Mouse (Mus musculus) ES-E14 (cell line): ENCODE data around the gene Hist1h3c. TPM values are rescaled to one million over a fixed set of nuclear protein-coding genes. Genes with fewer than 3 reads are reported as not detected.

Experiments used
- DNase-seq: peaks from one replicate; pipeline ENCODE4 v3.0.0-alpha.2; 2013; ENCODE audit warnings: low read depth, low spot score
- H3K27ac ChIP-seq: 2 replicates; pipeline ENCODE4 v1.5.1; 2012; ENCODE audit warnings: low read depth, mild to moderate bottlenecking, low read length, moderate library complexity, mixed read lengths; ENCODE audit not compliant: poor library complexity, insufficient read depth, severe bottlenecking
- H3K36me3 ChIP-seq: 2 replicates; pipeline ENCODE4 v1.6.1; 2012; ENCODE audit warnings: mild to moderate bottlenecking, low read length, moderate library complexity, mixed read lengths; ENCODE audit not compliant: control insufficient read depth, poor library complexity, insufficient read depth, severe bottlenecking
- H3K4me1 ChIP-seq, 2 experiments: fragments of 150-350 bp in 1 of 2; sonication (generic) in 1 of 2; 2 replicates each; pipeline ENCODE4 v1.6.1; 2012; ENCODE audit warnings: low read length in 2 of 2, mild to moderate bottlenecking in 1 of 2, mixed read lengths in 1 of 2; ENCODE audit not compliant: control insufficient read depth in 2 of 2, insufficient read depth in 2 of 2, poor library complexity in 1 of 2
- H3K4me3 ChIP-seq, 2 experiments: fragments of 150-350 bp in 1 of 2; sonication (generic) in 1 of 2; 2 replicates each; pipeline ENCODE4 v1.5.1; 2012; ENCODE audit warnings: low read length in 2 of 2, low read depth in 1 of 2, mild to moderate bottlenecking in 1 of 2, mixed read lengths in 1 of 2; ENCODE audit not compliant: insufficient read depth in 1 of 2, poor library complexity in 1 of 2, severe bottlenecking in 1 of 2
- H3K9ac ChIP-seq: 2 replicates; pipeline ENCODE4 v1.6.1; 2012; ENCODE audit warnings: low read depth, mild to moderate bottlenecking, low read length, mixed read lengths; ENCODE audit not compliant: poor library complexity, insufficient read depth, severe bottlenecking
- H3K9me3 ChIP-seq: fragments of 150-350 bp; sonication (generic); 2 replicates; pipeline ENCODE4 v1.6.1; 2012; ENCODE audit warnings: low read depth, mild to moderate bottlenecking, low read length; ENCODE audit not compliant: control insufficient read depth, insufficient read depth
- CHD2 ChIP-seq: IDR thresholded peaks from 2 replicates; pipeline ENCODE4 v1.6.1; 2014; ENCODE audit warnings: mild to moderate bottlenecking, low read depth, low read length, inconsistent platforms
- HCFC1 ChIP-seq: IDR thresholded peaks from 2 replicates; pipeline ENCODE4 v1.6.1; 2012; ENCODE audit warnings: low read length, inconsistent platforms, borderline replicate concordance; ENCODE audit not compliant: insufficient read depth
- MAFK ChIP-seq: IDR thresholded peaks from 2 replicates; pipeline ENCODE4 v1.6.1; 2014; ENCODE audit warnings: mild to moderate bottlenecking, low read depth, low read length, inconsistent platforms; ENCODE audit not compliant: insufficient read depth
- ZC3H11A ChIP-seq: IDR thresholded peaks from 2 replicates; pipeline ENCODE4 v1.6.1; 2012; ENCODE audit warnings: low read depth, mild to moderate bottlenecking, inconsistent platforms, low read length, borderline replicate concordance
- ZNF384 ChIP-seq: IDR thresholded peaks from 2 replicates; pipeline ENCODE4 v1.6.1; 2012; ENCODE audit warnings: low read depth, low read length, inconsistent platforms
- in situ Hi-C, 2 experiments: fragments of 600-800 bp; cut with MboI; formaldehyde crosslinking; loops; one replicate each; pipeline ENCODE4 v1.15.1; 2025; ENCODE audit warnings: low sequenced_read_pairs in 2 of 2, inconsistent platforms in 1 of 2; ENCODE audit not compliant: unreplicated experiment in 2 of 2
- total RNA-seq: library from RNA; depleted of rRNA; stranded (reverse); fragments of 300-350 nt; gene quantifications from 2 replicates; pipeline ENCODE4 v1.2.3, GENCODE M21; 2012; rRNA removed

The Hist1h3c gene
- total RNA-seq, 1 experiment, result 1,161 TPM

- in situ Hi-C loops, result loop anchor here in 1 of 2 experiments (25.0 kb wide), 1 partner anchor 1661 kb away; the partner anchor contains the start of genes Hist1h2ag, Hist1h2ah, Hist1h2bj and Hist1h2bk
- H3K4me3 ChIP-seq, result peak within 1 kb of the TSS; percentile 49 to 61
Observed at GRCm38 (mm10) chr13:23698300-23698693, 47.1 kb downstream of the Hist1h3c start, which contains the start of gene Hist1h4c. Gene Hist1h4c, minus strand, starts transcription at chr13:23698454.

GRCm38 (mm10) chr13:23697491-23698299 lies 47.7 kb downstream of the Hist1h3c start:
- in situ Hi-C loops, result loop anchor here in 1 of 2 experiments (25.0 kb wide), 1 partner anchor 1660 kb away; the partner anchor contains the start of genes Hist1h2ag, Hist1h2ah, Hist1h2bj and Hist1h2bk
- no peak; the same call in 1 of the 2 replicates for TF ChIP-seq HCFC1
- TF ChIP-seq ZC3H11A, result 0 out of 2 replicates have a peak, but pooled peaks have one; percentile 11
- H3K36me3 ChIP-seq, result no peaks in the 10 kb centered on the region
- no peaks in the 10 kb centered on the region; the same call in 1 of the 2 replicates for H3K9me3 ChIP-seq
- H3K27ac ChIP-seq, result peak overlapping the region; percentile 44; the same call in 1 of the 2 replicates
- peak; percentile 65 for DNase-seq
- H3K4me3 ChIP-seq, result peak overlapping the region; percentile 49 to 61
- H3K4me1 ChIP-seq, result peaks cover 0 to 6% of the 10 kb centered on the region in 2 experiments; a peak in 1 of 4 replicates
- peak overlapping the region; percentile 61; the same call in 1 of the 2 replicates for H3K9ac ChIP-seq

More at GRCm38 (mm10) chr13:23698300-23698693, 47.1 kb downstream of the Hist1h3c start, which contains the start of gene Hist1h4c:
- DNase-seq, result peak; percentile 99
- Histone ChIP-seq H3K27ac (peak within 1 kb of the TSS; percentile 44; the same call in 1 of the 2 replicates), H3K36me3 (no peaks in the 10 kb centered on the region), H3K9me3 (no peaks in the 10 kb centered on the region), H3K4me1 (peaks cover 0 to 6% of the 10 kb centered on the region in 2 experiments; a peak in 1 of 4 replicates), H3K9ac (peak within 1 kb of the TSS; percentile 61)
- TF ChIP-seq HCFC1, result peak; percentile 37; the same call in 1 of the 2 replicates
- no peak for TF ChIP-seq MAFK

- TF ChIP-seq CHD2 (no peak), HCFC1 (no peak), ZC3H11A (no peak), MAFK (no peak), ZNF384 (no peak)
- no peak for DNase-seq
- Histone ChIP-seq H3K9ac (peak overlapping the region; percentile 18; the same call in 1 of the 2 replicates), H3K9me3 (no peaks in the 10 kb centered on the region; the same call in 1 of the 2 replicates), H3K4me3 (0 out of 4 replicates have a peak overlapping the region, but pooled peaks of 1 of the 2 experiments have one; percentile 4), H3K36me3 (no peaks in the 10 kb centered on the region), H3K4me1 (peaks cover 0 to 6% of the 10 kb centered on the region in 2 experiments; a peak in 1 of 4 replicates), H3K27ac (no peak overlapping the region)
- in situ Hi-C loops, result loop anchor here in 1 of 2 experiments (25.0 kb wide), 1 partner anchor 1659 kb away; the partner anchor contains the start of genes Hist1h2ag, Hist1h2ah, Hist1h2bj and Hist1h2bk
Observed at GRCm38 (mm10) chr13:23696061-23696474, 49.3 kb downstream of the Hist1h3c start.

GRCm38 (mm10) chr13:23695514-23695913 lies 49.9 kb downstream of the Hist1h3c start, which contains the start of gene Hist1h1t:
Gene Hist1h1t, plus strand, starts transcription at chr13:23695814.
- Histone ChIP-seq H3K36me3 (no peaks in the 10 kb centered on the region), H3K9me3 (no peaks in the 10 kb centered on the region; the same call in 1 of the 2 replicates), H3K27ac (no peak within 1 kb of the TSS), H3K4me1 (peaks cover 0 to 6% of the 10 kb centered on the region in 2 experiments; a peak in 2 of 4 replicates), H3K9ac (peak within 1 kb of the TSS; percentile 18; the same call in 1 of the 2 replicates), H3K4me3 (0 out of 4 replicates have a peak within 1 kb of the TSS, but pooled peaks of 1 of the 2 experiments have one; percentile 4)
- no peak for DNase-seq
- no peak for TF ChIP-seq CHD2
- no peak for TF ChIP-seq MAFK
- TF ChIP-seq ZNF384, result no peak
- TF ChIP-seq ZC3H11A, result no peak
- in situ Hi-C loops, result loop anchor here in 1 of 2 experiments (25.0 kb wide), 1 partner anchor 1658 kb away; the partner anchor contains the start of genes Hist1h2ag, Hist1h2ah, Hist1h2bj and Hist1h2bk

Other genes starting within 250 kb of the Hist1h3c start
- gene Hist1h4h, start 214.6 kb downstream of the Hist1h3c start, total RNA-seq, result 2,382 and 2,804 TPM in 2 replicates
- 1,402 and 1,887 TPM in 2 replicates for gene Hist1h2af, start 211.7 kb downstream of the Hist1h3c start, total RNA-seq
- gene Hist1h3g, start 210.2 kb downstream of the Hist1h3c start, total RNA-seq, result 436 and 621 TPM in 2 replicates
- gene Hist1h2bh, start 202.2 kb downstream of the Hist1h3c start, total RNA-seq, result 98.5 and 146 TPM in 2 replicates
- gene Hist1h3f, start 201.6 kb downstream of the Hist1h3c start, total RNA-seq, result 245 and 289 TPM in 2 replicates
- 1,886 and 2,172 TPM in 2 replicates for gene Hist1h4f, start 194.0 kb downstream of the Hist1h3c start, total RNA-seq
- gene Hist1h1d, start 192.3 kb downstream of the Hist1h3c start, total RNA-seq, result 68.4 and 97.6 TPM in 2 replicates
- 792 and 864 TPM in 2 replicates for gene Hist1h3e, start 183.2 kb downstream of the Hist1h3c start, total RNA-seq
- 587 and 755 TPM in 2 replicates for gene Hist1h2ae, start 174.4 kb downstream of the Hist1h3c start, total RNA-seq
- 1,383 and 2,074 TPM in 2 replicates for gene Hist1h2bg, start 174.2 kb downstream of the Hist1h3c start, total RNA-seq
- gene Hist1h2bf, start 171.4 kb downstream of the Hist1h3c start, total RNA-seq, result 677 and 970 TPM in 2 replicates
- 1,000 and 1,148 TPM in 2 replicates for gene Hist1h2ad, start 171.2 kb downstream of the Hist1h3c start, total RNA-seq
- 80.2 and 103 TPM in 2 replicates for gene Hist1h3d, start 169.8 kb downstream of the Hist1h3c start, total RNA-seq
- 713 and 869 TPM in 2 replicates for gene Hist1h4d, start 164.0 kb downstream of the Hist1h3c start, total RNA-seq
- gene Hist1h2be, start 124.5 kb downstream of the Hist1h3c start, total RNA-seq, result 119 and 195 TPM in 2 replicates
- 131 and 207 TPM in 2 replicates for gene Hist1h1e, start 123.0 kb downstream of the Hist1h3c start, total RNA-seq
- 112 and 141 TPM in 2 replicates for gene Hist1h2ac, start 61.7 kb downstream of the Hist1h3c start, total RNA-seq
- gene Hist1h2bc, start 61.4 kb downstream of the Hist1h3c start, total RNA-seq, result 355 and 545 TPM in 2 replicates
- 7.7 and 13.3 TPM in 2 replicates for gene Hist1h1t, start 49.8 kb downstream of the Hist1h3c start, total RNA-seq
- 326 and 496 TPM in 2 replicates for gene Hist1h4c, start 47.1 kb downstream of the Hist1h3c start, total RNA-seq
- 1.1 and 1.5 TPM in 2 replicates for gene Hfe, start 34.7 kb downstream of the Hist1h3c start, total RNA-seq
- gene Hist1h1c, start 6.8 kb downstream of the Hist1h3c start, total RNA-seq, result 379 and 496 TPM in 2 replicates
- 1,224 and 1,736 TPM in 2 replicates for gene Hist1h2bb, start 1.1 kb upstream of the Hist1h3c start, total RNA-seq
- 2,399 and 2,956 TPM in 2 replicates for gene Hist1h2ab, start 5.5 kb upstream of the Hist1h3c start, total RNA-seq
- gene Hist1h3b, start 6.7 kb upstream of the Hist1h3c start, total RNA-seq, result 667 and 954 TPM in 2 replicates
- 1,054 and 1,339 TPM in 2 replicates for gene Hist1h4b, start 11.4 kb upstream of the Hist1h3c start, total RNA-seq
- 1,331 and 1,744 TPM in 2 replicates for gene Hist1h4a, start 15.6 kb upstream of the Hist1h3c start, total RNA-seq
- gene Hist1h3a, start 16.8 kb upstream of the Hist1h3c start, total RNA-seq, result 470 and 728 TPM in 2 replicates
- gene Hist1h1a, start 18.1 kb upstream of the Hist1h3c start, total RNA-seq, result 1,149 and 1,468 TPM in 2 replicates
- gene Trim38, start 24.3 kb upstream of the Hist1h3c start, total RNA-seq, result 0.21 and 0.40 TPM in 2 replicates
- gene Slc17a2, start 61.4 kb upstream of the Hist1h3c start, total RNA-seq, result not detected in 2 replicates
- gene Slc17a3, start 93.8 kb upstream of the Hist1h3c start, total RNA-seq, result not detected in 2 replicates
- not detected in 2 replicates for gene Slc17a1, start 122.1 kb upstream of the Hist1h3c start, total RNA-seq
- gene Slc17a4, start 169.4 kb upstream of the Hist1h3c start, total RNA-seq, result not detected in 2 replicates
- 37.2 and 67.4 TPM in 2 replicates for gene Hist1h2ba, start 188.6 kb upstream of the Hist1h3c start, total RNA-seq
- gene Hist1h2aa, start 188.9 kb upstream of the Hist1h3c start, total RNA-seq, result 140 and 167 TPM in 2 replicates
- not detected in 2 replicates for gene Scgn, start 245.6 kb upstream of the Hist1h3c start, total RNA-seq